8 mouse cellular contexts compared by ENCODE assay signal in the genomic region with DNA sequence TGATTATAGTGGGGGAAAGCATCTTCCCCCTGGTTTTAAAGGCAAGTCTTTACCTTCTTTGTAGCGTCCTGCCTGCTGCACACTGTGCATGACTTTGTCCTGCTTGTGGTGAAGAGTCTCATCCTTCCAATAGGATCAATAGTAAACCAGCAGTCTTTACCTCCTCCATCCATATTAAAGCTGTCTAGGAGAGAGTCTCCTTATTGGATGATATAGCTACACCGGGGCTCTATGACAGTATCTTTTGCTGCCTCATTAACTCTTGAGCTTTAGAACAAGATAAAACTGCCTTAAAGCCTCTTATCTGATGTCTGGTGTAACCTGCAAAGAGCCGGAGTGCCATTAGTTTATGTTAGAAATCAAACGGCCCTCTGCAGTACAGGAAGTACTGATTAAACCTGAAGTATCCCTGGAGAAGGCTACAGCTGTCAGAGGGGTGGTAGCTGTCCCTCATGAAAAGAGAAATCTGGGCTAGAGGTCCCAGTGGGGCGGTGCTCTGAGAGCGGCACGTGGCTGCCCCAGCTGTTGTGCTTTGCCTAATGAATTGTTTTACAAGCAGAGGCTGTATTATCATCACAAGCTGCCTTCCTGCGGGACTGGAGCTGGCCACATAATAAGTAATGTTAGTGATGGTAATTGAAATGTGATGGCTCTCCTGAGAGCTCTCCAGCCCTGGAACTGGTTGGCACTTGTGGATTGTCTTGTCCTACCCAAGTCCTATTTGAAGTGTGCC. TPM values are rescaled to one million over a fixed set of nuclear protein-coding genes. Genes with fewer than 3 reads are reported as not detected.
DNase-seq lines count a peak whose midpoint lies in the region; ATAC-seq and TF ChIP-seq lines count a peak whose summit lies in the region.

No protein-coding gene starts in this region.

- H3K27ac ChIP-seq in forebrain, embryonic 13.5 days = peak overlapping the region; percentile 52
- H3K27ac ChIP-seq in hindbrain, postnatal 0 days = no peak overlapping the region
- no peak overlapping the region for H3K27ac ChIP-seq in cerebellum, adult 2 months (ENCODE audit: insufficient read depth, low read length)

- H3K27me3 ChIP-seq in forebrain, embryonic 13.5 days = no peaks in the 10 kb centered on the region
- H3K27me3 ChIP-seq in hindbrain, postnatal 0 days (ENCODE audit: insufficient read depth, low read length) = no peaks in the 10 kb centered on the region
- H3K27me3 ChIP-seq in cerebellum, adult 2 months (ENCODE audit: control insufficient read depth, insufficient read depth, low read length) = no peaks in the 10 kb centered on the region

- H3K9me3 ChIP-seq in forebrain, embryonic 13.5 days (replicated peaks) = no peaks in the 10 kb centered on the region
- H3K9me3 ChIP-seq in hindbrain, postnatal 0 days (ENCODE audit: low read length) = no peaks in the 10 kb centered on the region

- WGBS in forebrain, embryonic 13.5 days = 27% methylated on average over 8 of the region's 8 CpGs
- 23% methylated on average over 8 of the region's 8 CpGs for WGBS in hindbrain, postnatal 0 days
- 32% methylated on average over 8 of the region's 8 CpGs for WGBS in cerebellum, adult 2 months

- TF ChIP-seq POLR2A in cerebellum, adult 2 months (IDR thresholded peaks at IDR 0.05; ENCODE audit: borderline replicate concordance, insufficient read depth, low read length) = no peak

- H3K4me1 ChIP-seq in forebrain, embryonic 13.5 days = peaks cover 10% of the 10 kb centered on the region
- no peaks in the 10 kb centered on the region for H3K4me1 ChIP-seq in hindbrain, postnatal 0 days (ENCODE audit: insufficient read depth, low read length)
- no peaks in the 10 kb centered on the region for H3K4me1 ChIP-seq in cerebellum, adult 2 months (ENCODE audit: control insufficient read depth, insufficient read depth, low read length)

- ATAC-seq in forebrain, embryonic 13.5 days = peak; percentile 85
- ATAC-seq in hindbrain, postnatal 0 days = peak; percentile 74

- peak; percentile 17 for DNase-seq in adrenal gland, postnatal 14 days
- no peak for DNase-seq in adrenal gland, adult (ENCODE audit: inconsistent age in 2 of 2, low spot score in 1 of 2)
- DNase-seq in hindbrain, postnatal 0 days (ENCODE audit: low spot score) = peak; percentile 51
- DNase-seq in mesoderm, embryonic 11.5 days (ENCODE audit: low read depth, low spot score) = peak; percentile 70
- no peak for DNase-seq in cerebellum, adult 2 months
- no peak for DNase-seq in urinary bladder, adult 2 months (ENCODE audit: low spot score)
- no peak for DNase-seq in c-Kit-positive CD71-positive TER-119-positive erythroid progenitor cells, embryonic 14.5 days (ENCODE audit: low spot score)

- no peaks in the 10 kb centered on the region; the same call in 1 of the 2 replicates for H3K36me3 ChIP-seq in forebrain, embryonic 13.5 days (ENCODE audit: poor library complexity, severe bottlenecking)
- H3K36me3 ChIP-seq in hindbrain, postnatal 0 days (ENCODE audit: insufficient read depth, low read length) = no peaks in the 10 kb centered on the region

- H3K9ac ChIP-seq in forebrain, embryonic 13.5 days = no peak overlapping the region
- H3K9ac ChIP-seq in hindbrain, postnatal 0 days (replicated peaks; ENCODE audit: low read length) = no peak overlapping the region

- no peak for TF ChIP-seq CTCF in hindbrain, postnatal 0 days (IDR thresholded peaks at IDR 0.05; ENCODE audit: low read depth)
- no peak for TF ChIP-seq CTCF in cerebellum, adult 2 months (IDR thresholded peaks at IDR 0.05; ENCODE audit: borderline replicate concordance, insufficient read depth, low read depth, low read length)

- no peak overlapping the region for H3K4me3 ChIP-seq in forebrain, embryonic 13.5 days
- H3K4me3 ChIP-seq in hindbrain, postnatal 0 days (ENCODE audit: low read length) = no peak overlapping the region
- H3K4me3 ChIP-seq in cerebellum, adult 2 months (replicated peaks; ENCODE audit: insufficient read depth, low read depth, low read length) = no peak overlapping the region

- no peak overlapping the region; the same call in 1 of the 2 replicates for H3K4me2 ChIP-seq in forebrain, embryonic 13.5 days
- H3K4me2 ChIP-seq in hindbrain, postnatal 0 days (ENCODE audit: low read depth, low read length) = no peak overlapping the region

RNA-seq across cellular contexts. Expression of a gene that starts 36.3 kb away (rescaled TPM):
- total RNA-seq in adrenal gland, postnatal 14 days (2021) = 11.6 and 15.2 TPM in 2 replicates
- polyA plus RNA-seq in forebrain, embryonic 13.5 days (2015; fragmentation: Nextera tagmentation; extraction: Ambion mirVana) = 42.5 and 46.2 TPM in 2 replicates
- 23.1 and 23.5 TPM in 2 replicates for total RNA-seq in hindbrain, postnatal 0 days (2014; rRNA removed)
- polyA plus RNA-seq in hindbrain, postnatal 0 days (2015; fragmentation: Nextera tagmentation; extraction: Ambion mirVana) = 20.4 and 25.2 TPM in 2 replicates
- polyA plus RNA-seq in cerebellum, adult 2 months (2012; rRNA removed) = 31.1 and 34.7 TPM in 2 replicates
- polyA plus RNA-seq in urinary bladder, adult 2 months (2012; rRNA removed) = 16.4 and 17.0 TPM in 2 replicates

RNA-seq across cellular contexts. Expression of a gene that starts 36.7 kb away (rescaled TPM):
- total RNA-seq in adrenal gland, postnatal 14 days (2021) = 232 and 242 TPM in 2 replicates
- 26.2 and 26.9 TPM in 2 replicates for polyA plus RNA-seq in forebrain, embryonic 13.5 days (2015; fragmentation: Nextera tagmentation; extraction: Ambion mirVana)
- 37.5 and 47.2 TPM in 2 replicates for total RNA-seq in hindbrain, postnatal 0 days (2014; rRNA removed)
- polyA plus RNA-seq in hindbrain, postnatal 0 days (2015; fragmentation: Nextera tagmentation; extraction: Ambion mirVana) = 46.5 and 52.1 TPM in 2 replicates
- polyA plus RNA-seq in cerebellum, adult 2 months (2012; rRNA removed) = 39.4 and 43.7 TPM in 2 replicates
- polyA plus RNA-seq in urinary bladder, adult 2 months (2012; rRNA removed) = 76.3 and 78.6 TPM in 2 replicates

Comparison
In these comparisons a context has a peak if more than half of its experiments do, and no peak if none do; other contexts are left out.
1. DNase-seq: peak in adrenal gland, postnatal 14 days (single experiment), hindbrain, postnatal 0 days (single experiment) and mesoderm, embryonic 11.5 days (single experiment); none in adrenal gland, adult (0 of 2), cerebellum, adult 2 months (0 of 2), urinary bladder, adult 2 months (single experiment) and c-Kit-positive CD71-positive TER-119-positive erythroid progenitor cells, embryonic 14.5 days (single experiment).